Mouse (Mus musculus): ENCODE data around the gene Alppl2.
A peak's percentile ranks its signal among the peaks of the same experiment; 100 is the strongest.

The Alppl2 gene

GRCm38 (mm10) chr1:87089828-87090227 is at the start of gene Alppl2:
Gene Alppl2, minus strand, starts transcription at chr1:87089928.
- no peak for DNase-seq (ENCODE audit: low read depth, low spot score)

GRCm38 (mm10) chr1:87131803-87132202 is 42.1 kb upstream of the Alppl2 start:
- DNase-seq (ENCODE audit: low read depth, low spot score) = no peak

GRCm38 (mm10) chr1:87127206-87128030 is 37.7 kb upstream of the Alppl2 start:
- peak; percentile 21 for DNase-seq (ENCODE audit: low read depth, low spot score)

GRCm38 (mm10) chr1:87124673-87125072 is 34.9 kb upstream of the Alppl2 start, which contains the start of gene Akp3:
Gene Akp3, plus strand, starts transcription at chr1:87124973.
- no peak for DNase-seq (ENCODE audit: low read depth, low spot score)

- DNase-seq (ENCODE audit: low read depth, low spot score) = no peak
Measured at GRCm38 (mm10) chr1:87114784-87115183, 25.1 kb upstream of the Alppl2 start.

- DNase-seq (ENCODE audit: low read depth, low spot score) = peak; percentile 47
Measured at GRCm38 (mm10) chr1:87111719-87112354, 22.1 kb upstream of the Alppl2 start.

GRCm38 (mm10) chr1:87108564-87108963 is 18.8 kb upstream of the Alppl2 start:
- DNase-seq (ENCODE audit: low read depth, low spot score) = no peak

GRCm38 (mm10) chr1:87106536-87106935 is 16.8 kb upstream of the Alppl2 start:
- no peak for DNase-seq (ENCODE audit: low read depth, low spot score)

GRCm38 (mm10) chr1:87103936-87104335 is 14.2 kb upstream of the Alppl2 start:
- DNase-seq (ENCODE audit: low read depth, low spot score) = no peak

- DNase-seq (ENCODE audit: low read depth, low spot score) = no peak
Measured at GRCm38 (mm10) chr1:87102114-87102513, 12.4 kb upstream of the Alppl2 start.

- DNase-seq (ENCODE audit: low read depth, low spot score) = no peak
Measured at GRCm38 (mm10) chr1:87101411-87101810, 11.7 kb upstream of the Alppl2 start, which contains the start of gene Alpi. Gene Alpi, minus strand, starts transcription at chr1:87101606.

GRCm38 (mm10) chr1:87098358-87098975 is 8.7 kb upstream of the Alppl2 start:
- peak; percentile 65 for DNase-seq (ENCODE audit: low read depth, low spot score)

- no peak for DNase-seq (ENCODE audit: low read depth, low spot score)
Measured at GRCm38 (mm10) chr1:87095642-87096041, 5.9 kb upstream of the Alppl2 start.

- DNase-seq (ENCODE audit: low read depth, low spot score) = no peak
Measured at GRCm38 (mm10) chr1:87089251-87089650, 477 bp downstream of the Alppl2 start.

- peak; percentile 31 for DNase-seq (ENCODE audit: low read depth, low spot score)
Measured at GRCm38 (mm10) chr1:87086964-87087363, 2.8 kb downstream of the Alppl2 start.

- DNase-seq (ENCODE audit: low read depth, low spot score) = no peak
Measured at GRCm38 (mm10) chr1:87086196-87086595, 3.5 kb downstream of the Alppl2 start.

- DNase-seq (ENCODE audit: low read depth, low spot score) = no peak
Measured at GRCm38 (mm10) chr1:87073776-87074175, 16.0 kb downstream of the Alppl2 start.

- DNase-seq (ENCODE audit: low read depth, low spot score) = peak; percentile 73
Measured at GRCm38 (mm10) chr1:87070720-87071119, 19.0 kb downstream of the Alppl2 start.

GRCm38 (mm10) chr1:87060913-87061312 is 28.8 kb downstream of the Alppl2 start:
- peak; percentile 25 for DNase-seq (ENCODE audit: low read depth, low spot score)

- DNase-seq (ENCODE audit: low read depth, low spot score) = no peak
Measured at GRCm38 (mm10) chr1:87059042-87059665, 30.6 kb downstream of the Alppl2 start.

GRCm38 (mm10) chr1:87057075-87057474 is 32.7 kb downstream of the Alppl2 start:
- no peak for DNase-seq (ENCODE audit: low read depth, low spot score)

GRCm38 (mm10) chr1:87051369-87051768 is 38.4 kb downstream of the Alppl2 start:
- no peak for DNase-seq (ENCODE audit: low read depth, low spot score)

Measured in R1 (cell line).